Mouse (Mus musculus): ENCODE measurements around the gene Ubash3a. TPM values are rescaled to one million over a fixed set of nuclear protein-coding genes. Genes with fewer than 3 reads are reported as not detected.
"Not testable (repeated sequence)": the region's sequence is repeated elsewhere in the genome, so short reads cannot be mapped to it uniquely, and the experiment has no call there.

Ubash3a gene
- total RNA-seq, 2 experiments from 2014 or later = not detected

DNA sequence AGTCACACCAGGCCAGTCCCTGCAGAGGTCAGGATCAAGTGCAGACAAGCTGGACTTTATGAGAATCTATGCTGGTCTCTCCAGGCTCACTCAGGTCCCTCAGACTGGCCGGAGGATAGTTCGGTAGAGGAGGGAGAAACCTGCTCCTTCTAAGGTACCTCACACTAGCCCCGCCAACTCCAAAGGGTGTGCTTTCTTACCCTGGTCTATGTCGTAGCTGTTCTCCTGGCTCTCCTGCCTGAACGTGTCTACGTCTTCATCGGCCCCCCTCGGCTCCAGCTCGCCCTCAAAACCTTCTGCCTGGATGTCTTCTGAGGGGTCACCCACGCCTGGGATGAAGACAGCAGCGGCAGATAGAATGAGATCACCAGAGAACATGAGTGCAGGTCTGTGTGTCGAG lies 50.2 kb downstream of the Ubash3a start:
- DNase-seq (ENCODE audit: low spot score in 2 of 2) = no peak
- intact Hi-C loops (cut with DNase I) = loop anchor here (5.0 kb wide), 1 partner anchor 234 kb away; no protein-coding TSS in a partner anchor

DNA sequence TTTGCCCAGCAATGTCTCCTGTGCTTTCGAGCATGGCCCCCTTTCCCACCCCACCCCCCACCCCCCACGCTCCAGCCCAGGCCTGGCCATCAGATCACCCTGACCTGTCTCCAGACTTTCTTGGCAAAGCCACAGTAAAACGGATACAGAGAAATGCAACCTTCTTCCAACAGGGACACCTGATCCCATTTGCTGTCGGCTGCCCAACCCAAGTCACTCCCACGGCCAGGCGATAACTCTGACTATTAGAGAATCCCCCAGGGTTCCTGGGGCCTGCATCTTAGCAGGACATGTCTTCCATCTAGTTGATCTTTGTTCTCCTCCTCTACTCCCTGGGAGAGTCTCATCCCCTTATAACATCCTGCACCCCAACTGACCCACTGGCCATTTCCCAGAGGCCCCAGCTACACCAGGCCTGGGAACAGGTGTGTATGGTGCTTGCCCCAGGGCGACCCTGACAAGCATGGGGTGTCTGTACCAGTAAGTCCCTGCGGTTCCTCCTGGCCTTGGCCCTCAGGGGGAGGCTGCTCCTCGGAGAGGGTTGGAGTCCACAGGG lies 50.7 kb downstream of the Ubash3a start:
- DNase-seq (ENCODE audit: low spot score in 2 of 2) = no peak
- intact Hi-C loops (cut with DNase I) = loop anchor here (5.0 kb wide), 1 partner anchor 234 kb away; no protein-coding TSS in a partner anchor

DNA sequence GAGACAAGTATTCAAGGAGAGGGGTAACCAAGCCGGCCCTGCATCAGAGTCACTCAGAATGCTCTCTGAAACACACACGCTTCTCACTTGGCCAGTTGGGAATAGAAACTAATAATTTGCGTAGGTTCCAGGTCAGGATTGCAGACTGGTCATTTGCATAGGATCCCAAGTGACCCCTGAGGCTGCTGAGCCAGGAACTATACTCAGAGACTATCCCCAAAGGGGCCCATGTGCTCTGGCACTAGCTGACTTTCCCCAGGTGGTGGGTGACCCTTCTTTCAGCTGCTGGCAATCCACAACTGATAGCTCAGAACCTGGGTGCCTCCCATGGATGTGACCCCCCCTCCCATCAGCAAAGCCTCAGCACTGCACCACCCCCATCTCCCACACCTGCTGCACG lies 51.5 kb downstream of the Ubash3a start:
- intact Hi-C loops (cut with DNase I) = loop anchor here (5.0 kb wide), 1 partner anchor 233 kb away; no protein-coding TSS in a partner anchor
- no peak for DNase-seq (ENCODE audit: low spot score in 2 of 2)

GRCm38 (mm10) chr17:31259825-31260224 lies 52.2 kb downstream of the Ubash3a start:
- intact Hi-C loops (cut with DNase I) = loop anchor here (5.0 kb wide), 1 partner anchor 232 kb away; no protein-coding TSS in a partner anchor
- DNase-seq (ENCODE audit: low spot score in 2 of 2) = no peak

DNA sequence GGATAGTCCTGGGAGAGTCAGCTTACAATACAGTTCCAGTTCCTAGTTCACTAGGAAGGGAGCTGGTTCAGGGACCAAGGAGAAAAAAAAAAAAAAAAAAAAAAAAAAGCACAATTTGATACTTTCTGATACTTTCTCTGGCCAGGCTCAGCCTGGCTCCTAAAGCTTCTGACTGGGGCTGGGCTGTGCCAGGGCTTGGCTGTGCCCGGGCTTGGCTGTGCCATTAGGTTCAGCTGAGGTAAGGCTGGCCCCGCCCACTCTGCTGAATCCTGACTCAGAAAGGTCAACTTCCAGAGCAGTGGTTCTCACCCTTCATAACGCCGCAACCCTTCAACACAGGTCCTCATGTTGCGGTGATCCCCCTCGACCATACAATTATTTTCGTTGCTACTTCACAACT lies 52.8 kb downstream of the Ubash3a start:
- intact Hi-C loops (cut with DNase I) = no loop called here
- DNase-seq (ENCODE audit: low spot score in 2 of 2) = no peak

- DNase-seq (ENCODE audit: low spot score in 2 of 2) = no peak
- intact Hi-C loops (cut with DNase I) = no loop called here
Measured at GRCm38 (mm10) chr17:31261352-31261751, 53.7 kb downstream of the Ubash3a start.

- DNase-seq (ENCODE audit: low spot score in 2 of 2) = no peak
- intact Hi-C loops (cut with DNase I) = no loop called here
Measured at GRCm38 (mm10) chr17:31262715-31263114, 55.0 kb downstream of the Ubash3a start.

- intact Hi-C loops (cut with DNase I) = no loop called here
- DNase-seq (ENCODE audit: low spot score in 2 of 2) = no peak
Measured at GRCm38 (mm10) chr17:31263770-31264169, 56.1 kb downstream of the Ubash3a start.

- intact Hi-C loops (cut with DNase I) = no loop called here
- no peak for DNase-seq (ENCODE audit: low spot score in 2 of 2)
Measured at GRCm38 (mm10) chr17:31264372-31264771, 56.7 kb downstream of the Ubash3a start.

GRCm38 (mm10) chr17:31265171-31265572 lies 57.5 kb downstream of the Ubash3a start:
- intact Hi-C loops (cut with DNase I) = no loop called here
- no peak for DNase-seq (ENCODE audit: low spot score in 2 of 2)

DNA sequence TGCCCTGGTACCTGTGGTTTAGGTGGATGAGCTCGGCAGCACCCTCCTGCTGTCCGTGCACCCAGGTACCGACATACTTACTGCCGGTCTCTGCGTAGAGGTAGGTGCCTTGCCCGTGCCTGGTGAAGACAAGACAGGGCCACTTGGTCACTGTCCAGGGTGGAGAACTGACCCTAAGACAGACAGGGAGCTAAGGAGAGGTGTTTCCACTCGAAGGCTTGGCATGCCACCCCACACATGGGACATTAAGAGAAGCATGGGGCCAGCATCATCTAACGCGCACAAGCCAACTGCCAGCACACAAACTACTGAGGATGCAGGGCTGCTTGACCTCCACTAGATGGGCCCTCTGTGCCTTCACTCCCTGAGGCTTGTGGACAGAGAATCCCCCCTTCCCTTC lies 58.2 kb downstream of the Ubash3a start:
- DNase-seq (ENCODE audit: low spot score in 2 of 2) = no peak
- intact Hi-C loops (cut with DNase I) = no loop called here

- intact Hi-C loops (cut with DNase I) = no loop called here
- no peak for DNase-seq (ENCODE audit: low spot score in 2 of 2)
Measured at GRCm38 (mm10) chr17:31266321-31266950, 58.8 kb downstream of the Ubash3a start.

GRCm38 (mm10) chr17:31267138-31267537 lies 59.5 kb downstream of the Ubash3a start:
- peak in 1 of 2 experiments; percentile 16 for DNase-seq (ENCODE audit: low spot score in 2 of 2)
- intact Hi-C loops (cut with DNase I) = no loop called here

DNA sequence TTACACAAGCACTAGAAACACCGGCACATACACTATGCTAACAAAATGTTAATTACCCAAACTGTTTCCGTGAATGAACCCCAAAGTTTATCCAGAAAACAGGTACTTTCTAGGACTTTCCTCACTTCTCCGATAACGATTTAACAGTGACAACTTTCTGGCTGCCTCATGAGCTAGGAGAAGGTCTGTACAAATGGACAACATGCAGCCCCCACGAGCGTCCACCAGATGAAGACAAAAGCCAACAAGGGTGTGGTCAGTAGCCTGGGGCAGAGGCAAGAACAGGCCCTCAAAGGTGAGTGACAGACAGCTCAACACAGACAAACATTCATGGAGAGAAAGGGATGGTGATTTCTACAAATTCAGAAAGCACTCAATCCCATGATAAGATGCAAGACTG lies 59.9 kb downstream of the Ubash3a start:
- intact Hi-C loops (cut with DNase I) = no loop called here
- no peak for DNase-seq (ENCODE audit: low spot score in 2 of 2)

DNA sequence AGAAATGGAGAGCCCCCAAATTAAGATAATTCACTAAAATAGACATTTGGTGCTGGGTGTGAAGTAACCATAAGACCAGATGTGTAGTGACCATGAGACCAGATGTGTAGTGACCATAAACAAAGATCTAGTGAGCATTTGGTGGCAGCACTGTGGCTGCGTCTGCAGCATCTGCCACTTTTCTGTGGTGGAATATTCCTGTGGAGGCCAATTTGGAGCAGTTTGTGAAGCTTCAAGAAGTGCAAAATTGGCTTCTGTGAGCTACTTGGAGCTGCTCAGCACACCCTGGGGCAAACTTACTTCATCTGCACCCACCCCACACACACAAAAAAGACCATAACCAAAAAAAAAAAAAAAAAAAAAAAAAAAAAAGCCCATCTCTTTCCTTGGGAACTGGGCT lies 60.3 kb downstream of the Ubash3a start:
- intact Hi-C loops (cut with DNase I) = no loop called here
- peak in 1 of 2 experiments; percentile 22 for DNase-seq (ENCODE audit: low spot score in 2 of 2)

DNA sequence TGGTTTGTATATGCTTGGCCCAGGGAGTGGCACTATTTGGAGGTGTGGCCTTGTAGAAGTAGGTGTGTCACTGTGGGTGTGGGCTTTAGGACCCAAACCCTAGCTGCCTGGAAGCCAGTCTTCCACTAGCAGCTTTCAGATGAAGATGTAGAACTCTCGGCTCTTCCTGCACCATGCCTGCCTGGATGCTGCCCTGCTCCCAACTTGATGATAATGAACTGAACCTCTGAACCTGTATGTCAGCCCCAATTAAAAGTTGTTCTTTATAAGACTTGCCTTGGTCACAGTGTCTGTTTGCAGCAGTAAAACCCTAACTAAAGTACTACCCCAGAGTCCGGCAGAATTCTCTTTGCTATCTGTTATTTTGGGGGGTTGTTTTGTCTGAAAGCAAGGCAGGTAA lies 62.1 kb downstream of the Ubash3a start:
- intact Hi-C loops (cut with DNase I) = no loop called here
- peak in 1 of 2 experiments; percentile 3 for DNase-seq (ENCODE audit: low spot score in 2 of 2)

- no peak for DNase-seq (ENCODE audit: low spot score in 2 of 2)
- intact Hi-C loops (cut with DNase I) = no loop called here
Measured at GRCm38 (mm10) chr17:31270246-31270645, 62.6 kb downstream of the Ubash3a start.

GRCm38 (mm10) chr17:31270736-31271135 lies 63.1 kb downstream of the Ubash3a start:
- peak in 1 of 2 experiments; percentile 3 for DNase-seq (ENCODE audit: low spot score in 2 of 2)
- intact Hi-C loops (cut with DNase I) = not testable (repeated sequence)

DNA sequence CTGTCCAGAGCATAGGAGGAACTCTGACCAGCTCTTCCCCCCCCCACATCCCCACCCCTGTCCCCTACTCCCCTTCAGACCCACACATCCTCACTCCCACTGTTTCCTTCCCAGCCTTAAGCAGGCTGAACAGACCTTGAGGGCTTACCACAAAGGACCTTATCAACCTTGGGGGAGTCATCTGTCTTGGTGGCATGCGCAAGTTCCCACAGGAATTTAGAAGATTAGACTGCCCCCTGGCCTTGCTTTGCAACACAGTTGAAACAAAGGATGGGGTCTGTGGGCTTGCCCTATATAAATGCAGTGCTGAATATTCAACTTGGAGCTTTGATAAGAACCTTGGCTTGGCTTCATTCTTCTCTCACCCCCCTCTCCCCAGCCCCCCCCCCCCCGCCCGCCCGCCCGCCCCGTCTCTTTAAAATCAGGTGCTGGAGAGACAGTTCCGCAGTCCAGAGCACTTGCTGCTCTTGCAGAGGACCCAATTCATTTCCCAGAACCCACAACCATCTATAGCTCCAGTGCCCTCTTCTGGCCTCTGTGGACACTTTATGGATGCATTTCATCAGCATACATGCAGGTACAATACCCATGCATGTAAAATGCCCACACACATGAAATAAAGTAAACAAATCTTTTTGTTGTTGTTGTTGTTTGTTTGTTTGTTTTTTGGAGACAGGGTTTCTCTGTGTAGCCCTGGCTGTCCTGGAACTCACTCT lies 63.6 kb downstream of the Ubash3a start:
- intact Hi-C loops (cut with DNase I) = no loop called here
- peak in 1 of 2 experiments; percentile 3 for DNase-seq (ENCODE audit: low spot score in 2 of 2)

DNA sequence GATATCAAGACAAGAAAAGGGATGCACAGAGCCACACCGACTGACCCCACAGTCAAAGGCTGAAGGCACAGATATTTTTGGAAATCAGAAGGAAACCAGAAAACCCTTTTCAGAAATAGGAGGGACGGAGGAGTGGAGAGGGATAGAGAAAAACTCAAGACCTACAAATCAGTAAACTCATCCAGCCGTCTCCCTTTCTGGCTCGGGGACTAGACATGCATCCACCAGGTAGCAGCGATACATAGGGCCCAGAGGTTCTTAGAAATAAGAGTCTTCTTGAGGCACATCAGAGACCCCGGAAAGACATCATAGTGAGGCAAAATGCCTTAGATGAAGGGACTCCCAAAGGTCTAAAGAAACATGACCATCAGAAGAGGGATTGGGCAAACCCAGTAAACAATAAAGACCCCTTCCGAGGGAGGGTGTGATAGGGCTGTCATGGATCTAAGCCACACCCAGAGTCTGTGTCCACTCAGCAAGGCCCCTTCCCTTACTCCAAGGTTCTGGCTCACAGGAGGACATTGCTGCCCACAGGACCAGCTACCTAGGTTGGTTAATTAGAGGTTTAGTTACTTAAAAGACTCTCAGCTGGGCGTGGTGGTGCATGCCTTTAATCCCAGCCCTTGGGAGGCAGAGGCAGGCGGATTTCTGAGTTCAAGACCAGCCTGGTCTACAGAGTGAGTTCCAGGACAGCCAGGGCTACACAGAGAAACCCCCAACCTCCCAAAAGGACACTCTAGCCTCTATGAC lies 64.9 kb downstream of the Ubash3a start:
- intact Hi-C loops (cut with DNase I) = no loop called here
- peak in 1 of 2 experiments; percentile 2 for DNase-seq (ENCODE audit: low spot score in 2 of 2)

Data from left cerebral cortex, postnatal 36 days (tissue).